Mouse (Mus musculus) CD4-positive naive resting alpha-beta T cell, adult 57 days (primary cell): ENCODE measurements around the gene Gm9964. TPM values are rescaled to one million over a fixed set of nuclear protein-coding genes. Genes with fewer than 3 reads are reported as not detected.

Experiments used
- total RNA-seq: library from RNA; stranded (reverse); gene quantifications from one replicate; pipeline ENCODE4 v1.2.4, GENCODE M21; 2023

Gene Gm9964
- total RNA-seq: 2.6 TPM

GRCm38 (mm10) chr11:79296856-79297491 is at the start of gene Gm9964:
Gene Gm9964 (minus strand): TSS chr11:79296906.

GRCm38 (mm10) chr11:79339234-79339807 is 42.6 kb upstream of the Gm9964 start, which contains the start of gene Nf1:
Gene Nf1 (plus strand): TSS chr11:79339693.

GRCm38 (mm10) chr11:79254391-79255098 is 42.2 kb downstream of the Gm9964 start, which contains the start of gene Wsb1:
Gene Wsb1 (minus strand): TSS chr11:79254671.

Other genes with a start within 250 kb of the Gm9964 start
- 18.3 TPM for gene Ksr1, start 150.5 kb downstream of the Gm9964 start, total RNA-seq
- 128 TPM for gene Wsb1, start 42.2 kb downstream of the Gm9964 start, total RNA-seq
- 27.1 TPM for gene Nf1, start 42.8 kb upstream of the Gm9964 start, total RNA-seq
- gene Omg, start 207.2 kb upstream of the Gm9964 start, total RNA-seq: not detected
- 69.1 TPM for gene Evi2b, start 226.9 kb upstream of the Gm9964 start, total RNA-seq
- gene Evi2, start 233.7 kb upstream of the Gm9964 start, total RNA-seq: 4.7 TPM
- 21.0 TPM for gene Evi2a, start 233.7 kb upstream of the Gm9964 start, total RNA-seq